Mouse (Mus musculus) stomach, embryonic 14.5 days (tissue): ENCODE data around the gene Gm4559. TPM values are rescaled to one million over a fixed set of nuclear protein-coding genes. Genes with fewer than 3 reads are reported as not detected.
"Not testable (repeated sequence)": the region's sequence is repeated elsewhere in the genome, so short reads cannot be mapped to it uniquely, and the experiment has no call there.

Experiments used
- ATAC-seq: fragments of 200-750 bp; cut with Nextera tagmentation; 2 replicates; pipeline ENCODE4 v1.8.0; 2017; ENCODE audit warnings: low read depth, moderate TSS enrichment; ENCODE audit not compliant: insufficient number of reproducible peaks, insufficient read depth, low FRiP score
- H3K27ac ChIP-seq: fragments of 300-500 bp; sonication (generic); 2 replicates; pipeline ENCODE4 v1.5.1; 2014; ENCODE audit warnings: mild to moderate bottlenecking, low read length, moderate library complexity, mixed read lengths
- H3K27me3 ChIP-seq: fragments of 300-500 bp; sonication (generic); 2 replicates; pipeline ENCODE4 v1.6.1; 2014; ENCODE audit warnings: low read length, control low read depth, mixed read lengths; ENCODE audit not compliant: control insufficient read depth, insufficient read depth
- H3K36me3 ChIP-seq: fragments of 300-500 bp; sonication (generic); 2 replicates; pipeline ENCODE4 v1.6.1; 2014; ENCODE audit warnings: mild to moderate bottlenecking, control low read depth, low read length, moderate library complexity, mixed read lengths; ENCODE audit not compliant: control insufficient read depth, insufficient read depth
- H3K4me1 ChIP-seq: fragments of 300-500 bp; sonication (generic); 2 replicates; pipeline ENCODE4 v1.6.1; 2014; ENCODE audit warnings: low read length, control low read depth, mixed read lengths; ENCODE audit not compliant: control insufficient read depth, insufficient read depth
- H3K4me2 ChIP-seq: fragments of 300-500 bp; sonication (generic); replicated peaks from 2 replicates; pipeline ENCODE4 v1.6.1; 2014; ENCODE audit warnings: low read depth, low read length, control low read depth
- H3K4me3 ChIP-seq: fragments of 300-500 bp; sonication (generic); 2 replicates; pipeline ENCODE4 v1.5.1; 2014; ENCODE audit warnings: low read depth, low read length, control low read depth
- H3K9ac ChIP-seq: fragments of 300-500 bp; sonication (generic); replicated peaks from 2 replicates; pipeline ENCODE4 v1.6.1; 2014; ENCODE audit warnings: low read depth, mild to moderate bottlenecking, control low read depth, low read length, moderate library complexity, mixed read lengths
- H3K9me3 ChIP-seq: fragments of 300-500 bp; sonication (generic); 2 replicates; pipeline ENCODE4 v1.6.1; 2016; ENCODE audit warnings: low read depth, low read length, control low read depth; ENCODE audit not compliant: control insufficient read depth
- WGBS: fragments of 180-500 bp; shearing (Covaris S2); extraction: QIAGEN DNeasy Blood & Tissue Kit; methylation state at CpG from one replicate; pipeline ENCODE4 v1.1.7; 2014; 5-methylcytosine and 5-hydroxymethylcytosine counted together
- polyA plus RNA-seq: library from polyadenylated mRNA; unstranded; fragments of >200 nt; fragmentation: Nextera tagmentation; extraction: Ambion mirVana; gene quantifications from 2 replicates; pipeline ENCODE4 v1.2.1, GENCODE M21; 2014

The Gm4559 gene
- polyA plus RNA-seq, 1 experiment from 2014 or later = not detected

DNA sequence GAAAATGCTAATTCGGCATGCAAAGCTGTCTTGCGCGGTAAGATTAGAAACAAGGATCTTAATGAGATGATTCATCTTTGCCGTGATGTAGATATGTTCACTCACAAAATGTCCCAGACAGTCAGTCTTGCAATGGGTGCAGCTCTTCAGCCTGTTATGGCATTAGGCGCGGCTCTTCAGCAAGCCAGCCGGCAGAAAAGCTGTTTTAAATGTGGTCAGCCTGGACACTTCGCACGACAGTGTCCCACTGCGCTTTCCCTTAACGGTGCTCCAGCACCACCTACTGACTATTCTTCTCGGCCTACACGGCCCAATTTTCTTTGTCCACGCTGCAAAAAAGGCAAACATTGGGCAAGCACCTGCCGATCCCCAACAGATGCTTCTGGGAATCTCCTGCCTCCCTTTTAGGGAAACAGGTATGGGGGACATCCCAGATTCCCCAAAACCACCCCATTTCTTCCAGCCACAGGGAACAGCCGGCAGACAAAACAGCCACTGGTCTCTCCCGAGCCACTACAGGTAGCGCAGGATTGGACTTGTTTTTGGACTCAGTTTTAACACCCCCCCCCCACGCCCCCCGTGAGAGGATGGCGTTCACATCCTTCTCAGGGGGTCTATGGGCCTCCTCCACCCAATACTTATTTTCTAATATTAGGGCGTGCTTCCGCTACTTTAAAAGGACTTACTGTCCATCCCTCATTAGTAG lies 11.1 kb upstream of the Gm4559 start:
- no peaks in the 10 kb centered on the region for H3K36me3 ChIP-seq
- H3K9ac ChIP-seq = no peak overlapping the region
- H3K4me2 ChIP-seq = peak overlapping the region; percentile 72
- no peaks in the 10 kb centered on the region for H3K9me3 ChIP-seq
- no peak overlapping the region for H3K27ac ChIP-seq
- WGBS = 16% methylated on average over 23 of the region's 23 CpGs
- H3K4me1 ChIP-seq = no peaks in the 10 kb centered on the region
- peak overlapping the region; percentile 53 for H3K4me3 ChIP-seq
- ATAC-seq = peak; percentile 62
- no peaks in the 10 kb centered on the region for H3K27me3 ChIP-seq

DNA sequence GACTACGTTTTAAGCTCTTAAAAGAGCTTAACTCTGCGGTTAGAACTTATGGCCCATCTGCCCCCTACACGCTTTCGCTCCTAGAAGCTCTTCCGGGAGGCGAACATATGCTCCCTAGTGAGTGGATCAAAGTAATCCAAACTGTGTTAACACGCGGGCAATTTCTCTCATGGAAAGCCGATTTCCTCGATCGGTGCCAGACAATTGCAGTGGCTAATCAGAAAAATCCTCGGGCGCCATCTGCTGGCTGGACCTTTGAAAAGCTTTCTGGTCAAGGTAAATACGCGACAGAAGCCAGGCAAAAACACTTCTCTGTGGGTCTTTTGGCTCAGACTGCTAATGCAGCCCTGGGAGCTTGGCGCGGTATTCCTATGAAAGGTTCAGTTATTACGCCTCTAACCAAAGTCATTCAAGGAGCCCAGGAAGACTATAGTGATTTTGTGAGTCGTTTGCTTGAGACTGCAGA lies 10.5 kb upstream of the Gm4559 start:
- H3K4me2 ChIP-seq = peak overlapping the region; percentile 72
- H3K27ac ChIP-seq = peak overlapping the region; percentile 90
- H3K9ac ChIP-seq = peak overlapping the region; percentile 61
- no peaks in the 10 kb centered on the region for H3K4me1 ChIP-seq
- no peaks in the 10 kb centered on the region for H3K27me3 ChIP-seq
- H3K4me3 ChIP-seq = peak overlapping the region; percentile 53
- no peaks in the 10 kb centered on the region for H3K9me3 ChIP-seq
- peak; percentile 68 for ATAC-seq
- WGBS = under 1% methylated on average over 19 of the region's 19 CpGs
- H3K36me3 ChIP-seq = no peaks in the 10 kb centered on the region

DNA sequence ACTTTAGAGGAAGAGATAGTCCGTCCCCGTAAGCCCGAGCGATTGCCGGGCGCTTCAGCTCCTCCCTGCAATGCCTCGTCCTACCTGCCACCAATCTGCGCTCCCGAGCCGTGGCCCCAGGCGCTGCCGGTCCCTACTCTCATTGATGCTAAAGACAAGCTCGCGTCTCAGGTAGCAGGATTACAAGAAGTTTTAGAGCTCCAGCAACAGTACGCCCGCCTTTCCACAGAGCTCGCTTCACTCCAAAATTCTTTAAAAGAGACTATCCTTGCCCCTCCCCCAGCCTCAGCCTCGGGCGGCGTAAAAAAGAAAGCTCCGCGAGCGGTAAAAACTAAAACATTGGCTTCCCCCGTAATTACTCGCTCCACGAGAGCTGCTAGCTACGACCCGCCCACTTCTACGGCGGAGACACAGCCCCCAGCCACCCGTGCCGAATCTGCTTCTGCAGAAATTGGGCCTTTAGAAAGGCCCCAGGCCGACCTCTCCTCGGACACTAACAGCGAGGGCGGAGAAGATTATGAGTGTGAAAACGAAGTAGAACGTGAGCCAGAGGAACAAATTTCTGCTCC lies 9.9 kb upstream of the Gm4559 start:
- Histone ChIP-seq H3K4me2 (peak overlapping the region; percentile 72), H3K27ac (peak overlapping the region; percentile 90), H3K4me3 (peak overlapping the region; percentile 53), H3K9me3 (no peaks in the 10 kb centered on the region), H3K27me3 (no peaks in the 10 kb centered on the region), H3K9ac (peak overlapping the region; percentile 61), H3K4me1 (no peaks in the 10 kb centered on the region), H3K36me3 (no peaks in the 10 kb centered on the region)
- under 1% methylated on average over 38 of the region's 38 CpGs for WGBS
- ATAC-seq = peak; percentile 87

DNA sequence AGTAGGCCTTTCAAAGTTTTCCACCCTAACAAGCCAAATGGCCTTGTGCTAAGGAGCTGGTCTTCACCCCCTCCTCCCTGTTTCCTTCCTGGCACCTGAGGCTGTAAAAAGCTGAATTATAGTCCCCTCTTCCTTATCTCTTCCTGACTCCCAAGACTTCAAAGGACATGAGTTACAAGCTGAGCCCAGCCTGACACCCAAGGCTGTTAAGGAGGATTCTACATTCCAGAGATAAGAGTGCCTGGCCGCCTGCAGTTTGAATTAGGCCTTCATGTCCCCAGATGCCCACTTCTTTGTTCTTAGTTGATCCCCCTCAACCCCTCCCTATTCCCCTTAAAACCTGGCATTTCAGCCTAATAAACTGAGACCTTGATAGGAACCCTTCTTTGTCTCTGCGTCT lies 8.7 kb upstream of the Gm4559 start:
- ATAC-seq, H3K9ac ChIP-seq: not testable (repeated sequence)

DNA sequence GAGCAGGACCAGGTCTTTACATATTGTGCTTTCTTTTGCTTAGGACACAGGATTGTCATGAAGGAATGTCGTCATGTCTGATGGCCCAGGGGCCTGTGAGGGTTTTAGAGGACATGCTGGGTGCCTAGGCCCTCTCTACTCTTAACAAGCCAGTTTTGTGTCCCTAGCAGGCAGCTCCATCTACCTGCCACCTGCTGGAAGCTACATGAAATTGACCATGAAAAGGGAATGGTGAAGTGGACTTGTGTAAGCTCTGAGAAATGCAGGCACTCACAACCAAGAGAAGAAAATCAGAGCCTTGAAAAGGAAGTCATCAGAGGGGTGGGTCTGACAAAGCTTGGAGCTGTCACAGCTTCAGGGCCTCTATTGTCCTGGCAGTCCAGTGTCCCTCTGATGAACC lies 5.1 kb upstream of the Gm4559 start:
- not testable (repeated sequence) for ATAC-seq

More for the DNA sequence above, 8.7 kb upstream of the Gm4559 start:
- not testable (repeated sequence) for H3K36me3 ChIP-seq, H3K27ac ChIP-seq, H3K27me3 ChIP-seq, H3K4me2 ChIP-seq, H3K4me3 ChIP-seq, H3K9me3 ChIP-seq, H3K4me1 ChIP-seq
- WGBS = 41% methylated on average over 2 of the region's 2 CpGs

DNA sequence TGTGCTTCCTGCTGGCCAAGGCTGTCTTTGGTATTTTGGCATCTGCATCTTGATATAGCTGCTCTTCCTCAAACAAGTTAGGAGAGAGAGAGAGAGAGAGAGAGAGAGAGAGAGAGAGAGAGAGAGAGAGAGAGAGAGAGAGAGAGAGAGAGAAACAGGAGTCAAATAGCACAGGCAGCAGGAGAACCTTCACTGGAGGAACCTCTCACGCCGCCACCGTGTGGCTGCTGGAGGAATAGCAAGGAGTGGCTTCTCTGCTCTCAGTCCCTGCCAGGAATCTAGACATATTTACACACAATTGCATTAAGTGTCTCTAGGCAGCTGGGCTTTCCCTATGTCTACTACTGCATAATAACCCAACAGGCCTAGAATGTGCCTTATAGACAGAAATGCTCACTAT lies 4.0 kb upstream of the Gm4559 start:
- H3K27ac ChIP-seq, H3K4me1 ChIP-seq, H3K27me3 ChIP-seq, H3K36me3 ChIP-seq, ATAC-seq, H3K9ac ChIP-seq, H3K4me3 ChIP-seq, H3K9me3 ChIP-seq, H3K4me2 ChIP-seq: not testable (repeated sequence)
- 0% methylated on average over 3 of the region's 3 CpGs for WGBS

More for the DNA sequence above, 5.1 kb upstream of the Gm4559 start:
- not testable (repeated sequence) for H3K9ac ChIP-seq, H3K9me3 ChIP-seq, H3K4me2 ChIP-seq, H3K36me3 ChIP-seq, H3K27me3 ChIP-seq, H3K4me3 ChIP-seq, H3K27ac ChIP-seq, H3K4me1 ChIP-seq
- WGBS = 72% methylated on average over 1 of the region's 1 CpGs

DNA sequence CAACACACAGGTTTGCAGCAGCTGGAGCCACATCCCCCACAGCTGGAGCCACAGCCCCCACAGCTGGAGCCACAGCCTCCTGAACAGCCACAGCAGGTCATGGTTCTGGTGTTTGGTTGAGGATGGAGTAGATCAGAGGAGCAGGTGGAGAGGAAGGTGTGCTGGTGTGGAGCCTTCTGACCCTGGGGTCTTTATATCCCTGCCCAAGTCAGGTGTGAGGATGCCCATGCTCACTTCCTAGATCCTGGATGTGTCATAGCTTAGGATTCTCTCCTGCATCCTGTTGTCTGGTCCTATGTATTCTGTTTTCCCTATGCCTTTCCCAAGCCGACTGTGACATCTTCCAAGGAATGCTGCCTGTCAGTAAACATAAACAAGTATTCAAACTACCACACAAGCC lies 15.9 kb downstream of the Gm4559 start, which contains the start of gene Gm2431:
Gene Gm2431 (minus strand): TSS at position 101 of the 400 bp plus-strand sequence.
- not testable (repeated sequence) for H3K27me3 ChIP-seq, H3K27ac ChIP-seq, ATAC-seq, H3K9ac ChIP-seq, H3K36me3 ChIP-seq, H3K4me3 ChIP-seq, H3K4me2 ChIP-seq, H3K9me3 ChIP-seq, H3K4me1 ChIP-seq
- WGBS = 29% methylated on average over 1 of the region's 1 CpGs

DNA sequence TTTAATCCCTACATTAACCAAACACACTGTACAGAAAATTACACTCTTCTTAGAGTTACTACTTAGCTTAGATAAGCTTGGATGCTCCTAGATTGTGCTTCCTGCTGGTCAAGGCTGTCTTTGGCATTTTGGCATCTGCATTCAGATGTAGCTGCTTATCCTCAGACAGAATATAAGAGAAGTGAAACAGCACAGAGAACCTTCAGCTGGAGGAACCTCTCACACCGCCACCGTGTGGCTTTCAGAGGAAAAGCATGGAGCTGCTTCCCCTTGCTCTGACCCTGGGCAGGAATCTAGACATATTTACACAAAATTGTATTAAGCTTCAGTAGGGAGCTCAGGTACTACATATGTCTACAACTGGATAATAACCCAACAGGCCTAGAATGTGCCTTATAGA lies 18.6 kb downstream of the Gm4559 start:
- H3K4me1 ChIP-seq = no peaks in the 10 kb centered on the region
- H3K27me3 ChIP-seq = no peaks in the 10 kb centered on the region
- H3K27ac ChIP-seq = no peak overlapping the region
- 2% methylated on average over 2 of the region's 2 CpGs for WGBS
- ATAC-seq = no peak
- no peak overlapping the region for H3K9ac ChIP-seq
- no peaks in the 10 kb centered on the region for H3K9me3 ChIP-seq
- no peak overlapping the region for H3K4me3 ChIP-seq
- no peaks in the 10 kb centered on the region for H3K36me3 ChIP-seq
- no peak overlapping the region for H3K4me2 ChIP-seq
